Mouse (Mus musculus): ENCODE data around the gene Fnbp4.

Fnbp4 gene
- long read RNA-seq, experiment 1, full-length matches to known transcripts: 1 of 14 reads
- long read RNA-seq, experiment 1, partial matches to known transcripts: 10 of 14 reads
- long read RNA-seq, experiment 1, other reads (novel, unspliced or antisense): 3 of 14 reads
- long read RNA-seq, experiment 2, partial matches to known transcripts: 16 of 21 reads
- long read RNA-seq, experiment 2, other reads (novel, unspliced or antisense): 4 of 21 reads

DNA sequence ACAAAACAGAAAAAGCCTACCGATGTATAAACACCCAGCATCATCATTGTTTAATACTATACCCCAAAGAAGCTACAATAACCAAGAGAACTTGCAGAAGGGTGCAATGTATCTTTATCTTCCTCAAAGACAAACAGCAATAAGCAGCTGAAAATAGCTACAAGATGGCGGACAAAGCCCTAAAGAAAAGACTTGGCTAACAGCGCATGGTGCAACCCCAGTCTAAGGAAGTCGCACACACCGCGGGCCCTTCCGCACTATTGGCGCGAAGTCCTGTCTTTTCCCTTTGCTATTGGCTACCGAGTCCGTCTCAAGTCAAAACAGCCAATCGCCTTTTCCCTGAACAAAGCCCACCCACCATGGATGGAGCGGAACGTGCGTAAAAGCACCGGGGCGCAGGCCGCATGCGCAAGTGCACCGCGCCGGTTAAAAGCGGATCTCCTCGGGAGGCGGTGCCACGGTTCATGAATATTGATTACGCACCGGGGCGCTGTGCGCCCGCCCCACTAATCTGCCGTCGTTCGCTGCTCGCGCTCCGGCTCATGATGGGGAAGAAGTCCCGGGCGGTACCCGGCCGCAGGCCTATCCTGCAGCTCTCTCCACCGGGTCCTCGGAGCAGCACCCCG is at the start of gene Fnbp4:
Gene Fnbp4, plus strand, starts transcription at position 318 of the 626 bp plus-strand sequence.
- intact Hi-C loops (cut with DNase I): no loop called here

GRCm38 (mm10) chr2:90700943-90701342 is 44.2 kb upstream of the Fnbp4 start:
- intact Hi-C loops (cut with DNase I): no loop called here

DNA sequence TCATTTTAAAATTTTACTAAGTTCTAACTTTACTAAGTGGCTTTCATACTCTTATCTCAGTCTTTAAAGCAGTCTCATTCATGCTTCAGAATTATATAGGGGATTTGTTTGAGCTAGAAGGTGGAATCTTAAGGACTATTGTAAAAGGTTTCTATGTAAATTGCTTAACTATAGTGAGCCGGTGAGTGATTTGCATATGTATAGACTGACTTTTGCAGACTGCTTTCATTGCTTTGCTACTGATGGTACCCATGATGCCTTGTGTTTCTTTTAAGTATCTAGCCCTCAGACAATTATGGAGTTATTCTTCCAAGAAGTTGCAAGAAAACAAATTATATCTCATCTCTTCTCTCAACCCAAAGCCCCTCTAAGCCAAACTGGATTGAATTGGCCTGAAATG is 36.6 kb upstream of the Fnbp4 start:
- intact Hi-C loops (cut with DNase I): no loop called here

- intact Hi-C loops (cut with DNase I): no loop called here
These were observed 29.5 kb upstream of the Fnbp4 start for GRCm38 (mm10) chr2:90715555-90716092.

DNA sequence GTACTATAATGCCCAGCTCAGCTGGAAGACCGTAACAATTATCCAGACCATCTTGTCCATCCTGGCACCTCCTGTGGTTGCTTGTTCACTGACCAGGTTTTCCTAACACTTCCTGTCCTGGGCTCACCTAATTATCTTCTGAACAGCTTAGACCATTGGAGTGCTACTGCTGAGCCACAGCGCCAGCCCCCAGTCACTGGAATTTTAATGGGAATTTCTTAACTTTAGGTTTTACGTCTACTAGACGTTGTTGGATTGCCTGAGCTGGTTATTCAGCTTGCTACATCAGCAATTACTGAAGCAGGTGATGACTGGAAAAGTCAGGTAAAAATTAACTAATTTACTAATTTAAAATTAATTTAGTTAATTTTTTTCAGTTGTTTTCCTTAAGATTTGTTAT is 27.8 kb upstream of the Fnbp4 start:
- intact Hi-C loops (cut with DNase I): no loop called here

DNA sequence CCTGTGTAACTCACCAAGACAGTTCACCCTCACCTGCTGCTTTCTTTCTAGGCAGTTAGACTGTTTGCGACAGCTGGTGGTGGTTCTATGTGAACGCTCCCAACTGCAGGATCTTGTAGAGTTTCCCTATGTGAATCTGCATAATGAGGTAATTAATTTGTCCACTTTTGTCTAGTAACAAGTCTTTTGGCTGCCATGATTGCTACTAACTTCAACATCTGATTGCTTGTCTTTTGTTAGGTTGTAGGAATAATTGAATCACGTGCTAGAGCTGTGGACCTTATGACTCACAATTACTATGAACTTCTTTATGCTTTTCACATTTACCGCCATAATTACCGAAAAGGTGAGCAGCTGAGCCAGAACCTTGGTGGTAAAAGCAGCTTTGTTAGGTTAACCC is 27.2 kb upstream of the Fnbp4 start:
- intact Hi-C loops (cut with DNase I): no loop called here

- intact Hi-C loops (cut with DNase I): no loop called here
These were observed 18.4 kb upstream of the Fnbp4 start for GRCm38 (mm10) chr2:90726818-90727217.

GRCm38 (mm10) chr2:90735326-90735725 is 9.8 kb upstream of the Fnbp4 start:
- intact Hi-C loops (cut with DNase I): no loop called here

GRCm38 (mm10) chr2:90738801-90739200 is 6.4 kb upstream of the Fnbp4 start:
- intact Hi-C loops (cut with DNase I): no loop called here

DNA sequence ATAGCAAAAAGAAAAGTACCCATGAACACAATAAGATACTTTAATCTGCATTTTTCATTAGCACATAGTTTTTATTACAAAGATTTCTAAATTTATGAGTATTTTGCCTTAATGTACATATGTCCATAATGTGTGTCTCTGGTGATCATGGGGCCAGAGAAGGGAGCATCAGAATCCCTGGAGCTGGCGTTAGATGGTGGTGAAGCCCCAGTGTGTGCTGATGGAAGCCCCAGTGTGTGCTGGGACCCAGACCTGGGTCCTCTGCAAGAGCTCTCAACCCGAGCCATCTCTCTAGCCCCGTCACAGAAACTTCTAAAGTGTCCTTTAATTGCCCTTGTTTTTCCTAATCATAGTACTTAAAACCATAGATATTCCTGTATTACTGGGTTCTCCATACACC is 5.8 kb upstream of the Fnbp4 start:
- intact Hi-C loops (cut with DNase I): no loop called here

DNA sequence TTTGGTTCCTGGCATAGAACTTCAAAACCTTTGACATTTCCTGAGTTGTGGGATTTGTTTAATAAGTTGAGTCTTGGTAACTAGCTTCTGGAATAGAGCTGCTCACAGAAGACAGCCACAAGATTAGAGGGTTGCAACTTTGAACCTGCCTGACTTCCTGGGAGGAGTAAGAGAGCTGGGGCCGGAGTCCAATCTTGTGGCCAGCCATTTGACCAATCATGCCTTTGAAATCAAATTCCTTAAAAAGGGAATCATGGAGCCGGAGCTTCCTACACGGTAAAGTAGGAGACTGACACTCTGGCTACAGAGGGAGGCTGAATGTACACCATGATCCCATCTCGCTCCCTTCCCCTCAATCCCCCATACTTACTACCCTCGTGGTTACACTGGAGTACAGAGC is 5.2 kb upstream of the Fnbp4 start:
- intact Hi-C loops (cut with DNase I): no loop called here

DNA sequence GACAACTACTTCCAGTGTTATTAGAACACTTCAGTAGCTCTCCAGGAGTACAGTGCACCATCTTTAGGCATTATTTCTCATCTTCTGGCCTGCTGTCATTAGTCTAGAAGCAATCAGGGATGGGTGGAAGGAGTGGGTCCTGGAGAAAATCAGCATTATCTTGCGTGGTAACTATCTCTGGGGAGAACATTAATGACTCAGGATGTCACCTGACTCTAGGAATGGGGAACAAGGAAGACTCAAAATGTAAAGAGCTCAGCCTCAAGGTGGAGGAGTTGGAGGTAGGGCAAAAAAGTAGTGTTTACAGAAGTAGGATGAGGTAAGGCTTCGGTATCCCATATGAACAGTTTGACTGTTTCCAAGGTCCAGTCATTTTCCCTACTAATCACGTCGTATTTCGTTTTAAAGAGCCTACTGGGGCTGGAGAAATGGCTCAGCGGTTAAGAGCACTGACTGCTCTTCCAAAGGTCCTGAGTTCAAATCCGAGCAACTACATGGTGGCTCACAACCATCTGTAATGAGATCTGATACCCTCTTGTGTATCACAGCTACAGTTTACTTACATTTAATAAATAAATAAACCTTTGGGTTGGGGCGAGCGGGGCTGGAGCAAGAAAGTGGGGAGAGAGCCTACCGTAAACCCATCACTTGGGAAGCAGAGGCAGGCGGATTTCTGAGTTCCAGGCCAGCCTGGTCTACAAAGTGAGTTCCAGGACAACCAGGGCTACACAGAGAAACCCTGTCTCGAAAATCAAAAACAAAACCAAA is 701 bp upstream of the Fnbp4 start:
- intact Hi-C loops (cut with DNase I): no loop called here

GRCm38 (mm10) chr2:90745740-90746537 is 769 bp downstream of the Fnbp4 start:
- intact Hi-C loops (cut with DNase I): no loop called here

DNA sequence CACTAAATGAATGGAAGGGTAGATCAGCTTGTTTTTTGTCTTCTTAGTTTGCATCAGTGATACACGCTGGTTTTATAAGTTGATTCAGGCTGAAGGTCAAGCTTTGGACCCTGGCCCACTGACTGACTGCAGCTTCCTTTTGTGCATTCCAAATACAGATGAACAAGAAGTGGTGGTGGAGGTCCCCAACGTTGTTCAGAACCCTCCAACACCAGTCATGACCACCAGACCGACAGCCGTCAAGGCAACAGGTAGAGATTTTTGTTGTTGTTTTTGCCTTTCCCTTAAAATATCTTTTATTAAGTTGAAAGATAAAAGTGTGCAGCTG is 1.3 kb downstream of the Fnbp4 start:
- intact Hi-C loops (cut with DNase I): no loop called here

GRCm38 (mm10) chr2:90747131-90747530 is 2.0 kb downstream of the Fnbp4 start:
- intact Hi-C loops (cut with DNase I): no loop called here

GRCm38 (mm10) chr2:90749676-90750459 is 4.7 kb downstream of the Fnbp4 start:
- intact Hi-C loops (cut with DNase I): no loop called here

DNA sequence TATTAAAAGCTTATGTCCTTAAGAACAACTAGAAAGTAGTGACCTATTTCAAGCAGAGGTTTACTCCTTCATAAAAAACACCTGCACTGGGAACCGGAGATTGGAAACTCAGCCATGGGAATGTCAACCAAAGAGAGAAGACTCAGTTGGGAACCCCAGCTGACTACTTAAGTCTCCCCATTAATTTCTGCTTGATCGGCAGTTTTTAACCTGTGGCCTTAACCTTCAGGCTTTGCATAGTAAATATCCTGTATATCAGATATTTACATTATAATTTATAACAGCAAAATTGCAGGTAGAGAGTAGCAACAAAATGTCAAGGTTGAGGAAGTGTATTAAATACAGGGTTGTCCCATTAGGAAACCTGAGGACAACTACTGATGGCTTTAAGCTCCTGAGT is 8.4 kb downstream of the Fnbp4 start:
- intact Hi-C loops (cut with DNase I): no loop called here

GRCm38 (mm10) chr2:90754188-90754587 is 9.0 kb downstream of the Fnbp4 start:
- intact Hi-C loops (cut with DNase I): no loop called here

- intact Hi-C loops (cut with DNase I): no loop called here
These were observed 20.0 kb downstream of the Fnbp4 start for GRCm38 (mm10) chr2:90765123-90765522.

DNA sequence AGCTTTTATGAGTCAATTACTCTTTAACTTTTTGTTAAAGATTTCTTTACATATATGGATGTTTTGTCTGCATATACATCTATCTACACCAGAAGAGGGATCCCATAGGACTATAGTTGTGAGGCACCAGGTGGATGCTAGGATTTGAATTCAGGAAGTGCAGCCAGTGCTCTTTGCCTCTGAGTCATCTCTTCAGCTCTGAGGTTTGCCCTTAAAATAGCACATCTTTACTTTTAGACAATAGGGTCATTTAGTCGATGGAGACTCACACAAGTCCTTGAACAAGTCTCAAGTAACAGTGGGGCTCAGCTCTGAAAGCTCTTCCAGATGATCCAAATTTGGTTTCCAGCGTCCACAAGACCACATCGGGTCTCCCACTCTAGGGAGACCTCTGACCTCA is 36.2 kb downstream of the Fnbp4 start:
- intact Hi-C loops (cut with DNase I): no loop called here

DNA sequence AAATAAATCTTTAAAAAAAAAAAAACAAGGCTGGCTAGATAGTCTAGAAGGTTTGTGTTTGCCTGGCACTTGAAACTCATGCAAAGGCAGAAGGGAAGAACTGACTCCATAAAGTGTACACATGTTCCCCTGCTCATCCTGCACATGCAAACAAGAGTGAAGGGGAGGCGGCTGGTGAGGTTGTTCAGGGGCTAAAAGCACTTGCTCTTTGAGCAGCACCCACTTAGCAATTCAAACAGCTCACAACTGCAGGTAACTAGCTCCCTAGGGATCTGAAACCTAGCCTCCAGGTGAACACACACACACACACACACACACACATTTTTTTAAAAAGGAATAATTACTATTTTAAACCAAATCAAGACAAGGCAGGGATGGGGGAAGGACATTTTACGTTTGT is 36.8 kb downstream of the Fnbp4 start:
- intact Hi-C loops (cut with DNase I): no loop called here
